Mouse (Mus musculus): Measurements from ENCODE around the gene Rad9b. TPM values are rescaled to one million over a fixed set of nuclear protein-coding genes. Genes with fewer than 3 reads are reported as not detected.

The Rad9b gene
- total and polyA plus RNA-seq, 2 experiments from 2014 or later, result 14.6 to 20.0 TPM

- Histone ChIP-seq H3K36me3 (ENCODE audit: insufficient read depth) (peaks cover 16% of the 10 kb centered on the region), H3K27me3 (ENCODE audit: insufficient read depth, low read length) (no peaks in the 10 kb centered on the region), H3K4me1 (ENCODE audit: insufficient read depth) (no peaks in the 10 kb centered on the region), H3K4me2 (ENCODE audit: low read depth) (no peak overlapping the region), H3K9me3 (ENCODE audit: low read length) (no peaks in the 10 kb centered on the region), H3K27ac (ENCODE audit: low read depth, low read length) (no peak overlapping the region), H3K4me3 (ENCODE audit: low read depth, low read length) (no peak overlapping the region), H3K9ac (no peak overlapping the region)
- ATAC-seq, result no peak
- no peak for TF ChIP-seq CTCF (IDR thresholded peaks at IDR 0.05; ENCODE audit: low read depth)
- WGBS, result 81% methylated on average over 4 of the region's 4 CpGs
- DNase-seq, result no peak
Measured at GRCm38 (mm10) chr5:122312346-122312745, 41.7 kb downstream of the Rad9b start.

- DNase-seq (no peak), ATAC-seq (no peak)
- Histone ChIP-seq H3K27ac (ENCODE audit: low read depth, low read length) (no peak overlapping the region), H3K4me3 (ENCODE audit: low read depth, low read length) (no peak overlapping the region), H3K4me2 (ENCODE audit: low read depth) (no peak overlapping the region), H3K36me3 (ENCODE audit: insufficient read depth) (peaks cover 9% of the 10 kb centered on the region), H3K9me3 (ENCODE audit: low read length) (no peaks in the 10 kb centered on the region), H3K4me1 (ENCODE audit: insufficient read depth) (no peaks in the 10 kb centered on the region), H3K27me3 (ENCODE audit: insufficient read depth, low read length) (no peaks in the 10 kb centered on the region), H3K9ac (no peak overlapping the region)
- WGBS, result 64% methylated on average over 7 of the region's 7 CpGs
- TF ChIP-seq CTCF (IDR thresholded peaks at IDR 0.05; ENCODE audit: low read depth), result no peak
Measured at GRCm38 (mm10) chr5:122311692-122312091, 42.3 kb downstream of the Rad9b start.

GRCm38 (mm10) chr5:122310699-122311098, 43.3 kb downstream of the Rad9b start:
- Histone ChIP-seq H3K4me2 (ENCODE audit: low read depth) (no peak overlapping the region), H3K9ac (no peak overlapping the region), H3K27me3 (ENCODE audit: insufficient read depth, low read length) (no peaks in the 10 kb centered on the region), H3K36me3 (ENCODE audit: insufficient read depth) (peaks cover 9% of the 10 kb centered on the region), H3K9me3 (ENCODE audit: low read length) (no peaks in the 10 kb centered on the region), H3K27ac (ENCODE audit: low read depth, low read length) (no peak overlapping the region), H3K4me3 (ENCODE audit: low read depth, low read length) (no peak overlapping the region), H3K4me1 (ENCODE audit: insufficient read depth) (no peaks in the 10 kb centered on the region)
- DNase-seq (no peak), ATAC-seq (no peak)
- no peak for TF ChIP-seq CTCF (IDR thresholded peaks at IDR 0.05; ENCODE audit: low read depth)
- 77% methylated on average over 8 of the region's 8 CpGs for WGBS

- Histone ChIP-seq H3K36me3 (ENCODE audit: insufficient read depth) (peaks cover 4% of the 10 kb centered on the region; the same call in 1 of the 2 replicates), H3K9me3 (ENCODE audit: low read length) (no peaks in the 10 kb centered on the region), H3K4me1 (ENCODE audit: insufficient read depth) (no peaks in the 10 kb centered on the region), H3K4me3 (ENCODE audit: low read depth, low read length) (no peak overlapping the region), H3K27me3 (ENCODE audit: insufficient read depth, low read length) (no peaks in the 10 kb centered on the region), H3K27ac (ENCODE audit: low read depth, low read length) (no peak overlapping the region), H3K4me2 (ENCODE audit: low read depth) (no peak overlapping the region), H3K9ac (no peak overlapping the region)
- ATAC-seq, result no peak
- 89% methylated on average over 3 of the region's 3 CpGs for WGBS
- no peak for TF ChIP-seq CTCF (IDR thresholded peaks at IDR 0.05; ENCODE audit: low read depth)
- no peak for DNase-seq
Measured at GRCm38 (mm10) chr5:122306536-122306935, 47.5 kb downstream of the Rad9b start.

DNA sequence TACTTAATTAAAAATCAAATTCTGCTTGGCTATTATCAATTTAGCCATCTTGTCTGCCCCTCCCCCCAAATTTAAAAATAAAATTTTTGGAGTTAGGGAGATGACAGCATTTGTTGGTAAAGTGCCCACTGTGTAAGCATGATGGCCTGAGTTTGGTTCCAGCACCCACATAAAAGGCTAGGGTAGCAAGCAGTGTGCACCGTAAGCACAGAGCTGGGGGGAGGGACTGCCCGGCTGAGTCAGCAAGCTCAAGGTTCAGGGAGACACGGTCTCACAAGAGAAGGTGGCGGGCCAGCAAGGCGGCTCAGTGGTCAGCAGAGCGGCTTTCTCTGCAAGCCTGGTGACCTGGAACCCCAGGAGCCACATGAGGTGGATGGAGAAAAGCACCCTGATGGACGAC, 48.6 kb downstream of the Rad9b start:
- 91% methylated on average over 7 of the region's 7 CpGs for WGBS
- DNase-seq, result no peak

GRCm38 (mm10) chr5:122304541-122304940, 49.5 kb downstream of the Rad9b start:
- H3K27me3 ChIP-seq (ENCODE audit: insufficient read depth, low read length), result no peaks in the 10 kb centered on the region
- H3K9ac ChIP-seq, result no peak overlapping the region
- H3K4me1 ChIP-seq (ENCODE audit: insufficient read depth), result no peaks in the 10 kb centered on the region
- H3K27ac ChIP-seq (ENCODE audit: low read depth, low read length), result no peak overlapping the region
- H3K9me3 ChIP-seq (ENCODE audit: low read length), result no peaks in the 10 kb centered on the region
- H3K4me2 ChIP-seq (ENCODE audit: low read depth), result no peak overlapping the region
- TF ChIP-seq CTCF (IDR thresholded peaks at IDR 0.05; ENCODE audit: low read depth), result no peak
- ATAC-seq (no peak), DNase-seq (no peak)
- 80% methylated on average over 6 of the region's 6 CpGs for WGBS
- H3K4me3 ChIP-seq (ENCODE audit: low read depth, low read length), result no peak overlapping the region
- H3K36me3 ChIP-seq (ENCODE audit: insufficient read depth), result peaks cover 2% of the 10 kb centered on the region; the same call in 1 of the 2 replicates

More for the DNA sequence above, 48.6 kb downstream of the Rad9b start:
- TF ChIP-seq CTCF (IDR thresholded peaks at IDR 0.05; ENCODE audit: low read depth), result no peak
- Histone ChIP-seq H3K4me1 (ENCODE audit: insufficient read depth) (no peaks in the 10 kb centered on the region), H3K27me3 (ENCODE audit: insufficient read depth, low read length) (no peaks in the 10 kb centered on the region), H3K4me2 (ENCODE audit: low read depth) (no peak overlapping the region), H3K27ac (ENCODE audit: low read depth, low read length) (no peak overlapping the region), H3K4me3 (ENCODE audit: low read depth, low read length) (no peak overlapping the region), H3K36me3 (ENCODE audit: insufficient read depth) (peaks cover 4% of the 10 kb centered on the region; the same call in 1 of the 2 replicates), H3K9ac (no peak overlapping the region), H3K9me3 (ENCODE audit: low read length) (no peaks in the 10 kb centered on the region)
- ATAC-seq, result no peak

- H3K9me3 ChIP-seq (ENCODE audit: low read length), result no peaks in the 10 kb centered on the region
- H3K4me3 ChIP-seq (ENCODE audit: low read depth, low read length), result no peak overlapping the region
- no peak overlapping the region for H3K4me2 ChIP-seq (ENCODE audit: low read depth)
- 64% methylated on average over 7 of the region's 7 CpGs for WGBS
- H3K9ac ChIP-seq, result no peak overlapping the region
- H3K27me3 ChIP-seq (ENCODE audit: insufficient read depth, low read length), result no peaks in the 10 kb centered on the region
- no peaks in the 10 kb centered on the region for H3K36me3 ChIP-seq (ENCODE audit: insufficient read depth)
- no peak for TF ChIP-seq CTCF (IDR thresholded peaks at IDR 0.05; ENCODE audit: low read depth)
- no peaks in the 10 kb centered on the region for H3K4me1 ChIP-seq (ENCODE audit: insufficient read depth)
- no peak overlapping the region for H3K27ac ChIP-seq (ENCODE audit: low read depth, low read length)
- DNase-seq, result no peak
- ATAC-seq, result no peak
Measured at GRCm38 (mm10) chr5:122303937-122304336, 50.1 kb downstream of the Rad9b start.

Measured in forebrain, postnatal 0 days (tissue).